Mouse (Mus musculus): ENCODE measurements around the gene Gm10153.
"Not testable (repeated sequence)": the region's sequence is repeated elsewhere in the genome, so short reads cannot be mapped to it uniquely, and the experiment has no call there.

Gm10153 gene

DNA sequence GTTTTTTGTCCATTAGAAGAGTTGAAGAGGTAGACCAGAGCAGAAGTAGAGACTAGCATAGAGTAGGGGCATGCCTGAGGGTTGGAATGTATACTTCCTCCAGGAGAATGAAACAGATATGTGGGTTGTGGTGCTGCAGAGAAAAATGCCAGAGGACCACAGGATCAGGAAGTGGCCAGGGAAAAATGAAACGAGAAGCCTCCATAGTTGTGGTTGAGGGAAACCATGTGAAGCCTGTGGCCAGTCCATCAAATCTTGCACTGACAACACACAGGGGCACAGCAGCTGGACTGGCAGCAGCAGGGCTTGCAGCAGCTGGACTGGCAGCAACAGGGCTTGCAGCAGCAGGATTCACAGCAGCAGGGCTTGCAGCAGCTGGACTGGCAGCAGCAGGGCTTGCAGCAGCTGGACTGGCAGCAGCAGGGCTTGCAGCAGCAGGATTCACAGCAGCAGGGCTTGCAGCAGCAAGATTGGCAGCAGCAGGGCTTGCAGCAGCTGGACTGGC, 46.6 kb downstream of the Gm10153 start:
- not testable (repeated sequence) for DNase-seq (ENCODE audit: low spot score)

DNA sequence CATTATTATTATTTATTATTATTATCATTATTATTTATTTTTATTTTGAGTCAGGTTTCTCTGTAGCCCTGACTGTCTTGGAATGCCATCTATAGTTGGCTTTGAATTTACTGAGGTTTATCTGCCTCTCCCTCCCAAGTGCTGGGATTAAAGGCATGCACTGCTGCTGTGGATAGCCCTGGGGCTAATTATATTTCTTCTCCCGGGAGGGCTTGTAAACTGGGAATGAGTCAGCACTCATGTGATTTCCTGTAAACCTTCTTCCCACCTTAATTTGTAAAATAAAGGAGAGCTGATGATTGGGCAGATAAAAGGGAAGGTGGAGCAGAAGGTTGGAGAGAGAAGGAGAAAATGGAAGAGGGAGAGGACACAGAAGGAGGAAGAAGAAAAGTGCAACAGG, 49.5 kb downstream of the Gm10153 start:
- DNase-seq (ENCODE audit: low spot score): no peak

All from layer of hippocampus, adult 11-12 months (tissue).